Mouse (Mus musculus) embryonic facial prominence, embryonic 13.5 days (tissue): ENCODE measurements around the gene Poc1a. TPM values are rescaled to one million over a fixed set of nuclear protein-coding genes. Genes with fewer than 3 reads are reported as not detected.

Experiments used
- ATAC-seq: fragments of 200-750 bp; cut with Nextera tagmentation; 2 replicates; pipeline ENCODE4 v1.8.0; 2017; ENCODE audit warnings: low read depth; ENCODE audit not compliant: insufficient number of reproducible peaks, insufficient read depth, low FRiP score, low TSS enrichment
- H3K27ac ChIP-seq: fragments of 300-500 bp; sonication (generic); 2 replicates; pipeline ENCODE4 v1.5.1; 2015; ENCODE audit warnings: moderate library complexity, mild to moderate bottlenecking, inconsistent platforms
- H3K27me3 ChIP-seq: fragments of 300-500 bp; sonication (generic); 2 replicates; pipeline ENCODE4 v1.6.1; 2015; ENCODE audit warnings: mild to moderate bottlenecking, inconsistent platforms
- H3K36me3 ChIP-seq: fragments of 300-500 bp; sonication (generic); 2 replicates; pipeline ENCODE4 v1.6.1; 2015; ENCODE audit warnings: mild to moderate bottlenecking, inconsistent platforms
- H3K4me1 ChIP-seq: fragments of 300-500 bp; sonication (generic); 2 replicates; pipeline ENCODE4 v1.6.1; 2015; ENCODE audit warnings: inconsistent platforms
- H3K4me2 ChIP-seq: fragments of 300-500 bp; sonication (generic); 2 replicates; pipeline ENCODE4 v1.6.1; 2015; ENCODE audit warnings: moderate library complexity, mild to moderate bottlenecking, inconsistent platforms
- H3K4me3 ChIP-seq: fragments of 300-500 bp; sonication (generic); 2 replicates; pipeline ENCODE4 v1.5.1; 2015; ENCODE audit warnings: mild to moderate bottlenecking, inconsistent platforms
- H3K9ac ChIP-seq: fragments of 300-500 bp; sonication (generic); 2 replicates; pipeline ENCODE4 v1.6.1; 2015; ENCODE audit warnings: mild to moderate bottlenecking, inconsistent platforms
- H3K9me3 ChIP-seq: fragments of 300-500 bp; sonication (generic); 2 replicates; pipeline ENCODE4 v1.6.1; 2016; ENCODE audit warnings: inconsistent platforms
- WGBS: fragments of 180-500 bp; shearing (Covaris S2); methylation state at CpG from one replicate; pipeline ENCODE4 v1.1.7; 2015; ENCODE audit warnings: mixed read lengths; 5-methylcytosine and 5-hydroxymethylcytosine counted together
- polyA plus RNA-seq: library from polyadenylated mRNA; unstranded; fragments of >200 nt; fragmentation: Nextera tagmentation; extraction: Ambion mirVana; gene quantifications from 2 replicates; pipeline ENCODE4 v1.2.1, GENCODE M21; 2015

Gene Poc1a
- polyA plus RNA-seq, 1 experiment from 2014 or later, result 26.0 TPM

GRCm38 (mm10) chr9:106265358-106266075, 15.3 kb upstream of the Poc1a start:
- no peaks in the 10 kb centered on the region for H3K9me3 ChIP-seq
- H3K27ac ChIP-seq, result no peak overlapping the region
- no peaks in the 10 kb centered on the region for H3K36me3 ChIP-seq
- H3K4me2 ChIP-seq, result no peak overlapping the region
- ATAC-seq, result no peak
- 65% methylated on average over 12 of the region's 12 CpGs for WGBS
- 0 out of 2 replicates have a peak, but pooled peaks cover 2% of the 10 kb centered on the region for H3K4me1 ChIP-seq
- no peaks in the 10 kb centered on the region for H3K27me3 ChIP-seq
- no peak overlapping the region for H3K9ac ChIP-seq
- no peak overlapping the region for H3K4me3 ChIP-seq

GRCm38 (mm10) chr9:106266936-106267657, 13.8 kb upstream of the Poc1a start:
- Histone ChIP-seq H3K4me3 (no peak overlapping the region), H3K9ac (no peak overlapping the region), H3K27me3 (no peaks in the 10 kb centered on the region), H3K27ac (no peak overlapping the region), H3K4me2 (no peak overlapping the region), H3K4me1 (0 out of 2 replicates have a peak, but pooled peaks cover 2% of the 10 kb centered on the region), H3K9me3 (no peaks in the 10 kb centered on the region), H3K36me3 (no peaks in the 10 kb centered on the region)
- ATAC-seq, result no peak
- 59% methylated on average over 2 of the region's 2 CpGs for WGBS

GRCm38 (mm10) chr9:106268421-106268820, 12.4 kb upstream of the Poc1a start:
- no peak overlapping the region for H3K4me2 ChIP-seq
- no peaks in the 10 kb centered on the region for H3K27me3 ChIP-seq
- no peaks in the 10 kb centered on the region for H3K36me3 ChIP-seq
- 0 out of 2 replicates have a peak, but pooled peaks cover 2% of the 10 kb centered on the region for H3K4me1 ChIP-seq
- peak overlapping the region; percentile 2; the same call in 1 of the 2 replicates for H3K9ac ChIP-seq
- ATAC-seq, result no peak; the same call in 1 of the 2 replicates
- no peak overlapping the region for H3K4me3 ChIP-seq
- 45% methylated on average over 4 of the region's 4 CpGs for WGBS
- no peak overlapping the region for H3K27ac ChIP-seq
- no peaks in the 10 kb centered on the region for H3K9me3 ChIP-seq

GRCm38 (mm10) chr9:106269076-106269788, 11.6 kb upstream of the Poc1a start:
- no peak overlapping the region for H3K4me3 ChIP-seq
- no peaks in the 10 kb centered on the region for H3K9me3 ChIP-seq
- ATAC-seq, result no peak
- no peak overlapping the region for H3K27ac ChIP-seq
- no peak overlapping the region for H3K4me2 ChIP-seq
- 60% methylated on average over 9 of the region's 9 CpGs for WGBS
- H3K36me3 ChIP-seq, result no peaks in the 10 kb centered on the region
- H3K4me1 ChIP-seq, result 0 out of 2 replicates have a peak, but pooled peaks cover 2% of the 10 kb centered on the region
- no peak overlapping the region for H3K9ac ChIP-seq
- H3K27me3 ChIP-seq, result no peaks in the 10 kb centered on the region

- 0 out of 2 replicates have a peak, but pooled peaks cover 2% of the 10 kb centered on the region for H3K4me1 ChIP-seq
- WGBS, result 38% methylated on average over 2 of the region's 2 CpGs
- H3K9ac ChIP-seq, result no peak overlapping the region
- no peak for ATAC-seq
- H3K36me3 ChIP-seq, result no peaks in the 10 kb centered on the region
- no peak overlapping the region for H3K4me3 ChIP-seq
- H3K27ac ChIP-seq, result no peak overlapping the region
- no peaks in the 10 kb centered on the region for H3K9me3 ChIP-seq
- H3K27me3 ChIP-seq, result no peaks in the 10 kb centered on the region
- no peak overlapping the region for H3K4me2 ChIP-seq
Measured at GRCm38 (mm10) chr9:106269879-106270278, 11.0 kb upstream of the Poc1a start.

GRCm38 (mm10) chr9:106270656-106271055, 10.2 kb upstream of the Poc1a start:
- 0 out of 2 replicates have a peak, but pooled peaks cover 2% of the 10 kb centered on the region for H3K4me1 ChIP-seq
- no peak overlapping the region for H3K4me3 ChIP-seq
- no peaks in the 10 kb centered on the region for H3K9me3 ChIP-seq
- no peaks in the 10 kb centered on the region for H3K36me3 ChIP-seq
- no peak overlapping the region for H3K9ac ChIP-seq
- H3K27ac ChIP-seq, result no peak overlapping the region
- H3K27me3 ChIP-seq, result no peaks in the 10 kb centered on the region
- H3K4me2 ChIP-seq, result no peak overlapping the region
- WGBS, result 60% methylated on average over 4 of the region's 4 CpGs
- ATAC-seq, result no peak

GRCm38 (mm10) chr9:106272288-106272687, 8.6 kb upstream of the Poc1a start:
- no peaks in the 10 kb centered on the region for H3K27me3 ChIP-seq
- H3K4me3 ChIP-seq, result no peak overlapping the region
- no peaks in the 10 kb centered on the region for H3K36me3 ChIP-seq
- H3K9ac ChIP-seq, result no peak overlapping the region
- no peak overlapping the region for H3K4me2 ChIP-seq
- no peaks in the 10 kb centered on the region for H3K9me3 ChIP-seq
- ATAC-seq, result no peak
- H3K4me1 ChIP-seq, result no peaks in the 10 kb centered on the region
- 100% methylated on average over 1 of the region's 1 CpGs for WGBS
- H3K27ac ChIP-seq, result no peak overlapping the region

GRCm38 (mm10) chr9:106273276-106273675, 7.6 kb upstream of the Poc1a start:
- H3K36me3 ChIP-seq, result no peaks in the 10 kb centered on the region
- no peaks in the 10 kb centered on the region for H3K4me1 ChIP-seq
- no peaks in the 10 kb centered on the region for H3K9me3 ChIP-seq
- H3K4me2 ChIP-seq, result no peak overlapping the region
- no peak for ATAC-seq
- no peak overlapping the region for H3K27ac ChIP-seq
- H3K9ac ChIP-seq, result no peak overlapping the region
- no peak overlapping the region for H3K4me3 ChIP-seq
- WGBS, result 88% methylated on average over 12 of the region's 12 CpGs
- H3K27me3 ChIP-seq, result no peaks in the 10 kb centered on the region

GRCm38 (mm10) chr9:106273791-106274190, 7.1 kb upstream of the Poc1a start:
- Histone ChIP-seq H3K27ac (no peak overlapping the region), H3K27me3 (no peaks in the 10 kb centered on the region), H3K4me1 (no peaks in the 10 kb centered on the region), H3K9me3 (no peaks in the 10 kb centered on the region), H3K9ac (no peak overlapping the region), H3K4me3 (no peak overlapping the region), H3K4me2 (no peak overlapping the region), H3K36me3 (no peaks in the 10 kb centered on the region)
- WGBS, result 56% methylated on average over 4 of the region's 4 CpGs
- ATAC-seq, result no peak

GRCm38 (mm10) chr9:106274652-106275180, 6.1 kb upstream of the Poc1a start:
- Histone ChIP-seq H3K27ac (no peak overlapping the region), H3K9me3 (no peaks in the 10 kb centered on the region), H3K27me3 (no peaks in the 10 kb centered on the region), H3K4me1 (no peaks in the 10 kb centered on the region), H3K4me2 (no peak overlapping the region), H3K4me3 (no peak overlapping the region), H3K9ac (no peak overlapping the region), H3K36me3 (no peaks in the 10 kb centered on the region)
- WGBS, result 68% methylated on average over 8 of the region's 8 CpGs
- ATAC-seq, result no peak

GRCm38 (mm10) chr9:106275806-106276205, 5.1 kb upstream of the Poc1a start:
- no peak for ATAC-seq
- WGBS, result 75% methylated on average over 1 of the region's 1 CpGs
- H3K9ac ChIP-seq, result no peak overlapping the region
- H3K4me3 ChIP-seq, result no peak overlapping the region
- H3K9me3 ChIP-seq, result no peaks in the 10 kb centered on the region
- H3K27me3 ChIP-seq, result no peaks in the 10 kb centered on the region
- H3K4me1 ChIP-seq, result peaks cover 4% of the 10 kb centered on the region; the same call in 1 of the 2 replicates
- no peak overlapping the region for H3K4me2 ChIP-seq
- H3K36me3 ChIP-seq, result no peaks in the 10 kb centered on the region
- no peak overlapping the region for H3K27ac ChIP-seq
